Mouse (Mus musculus) heart, adult 2 months (tissue): ENCODE measurements at regions not wholly inside any gene's neighbourhood (a gene's known extent, or its start where the extent isn't known, plus 50 kb on each side); places are given as distances from the start of the nearest gene placed in this dataset.

ENCODE experiments used
- CTCF ChIP-seq: fragments of 200-600 bp; IDR thresholded peaks from 2 replicates; pipeline ENCODE4 v1.8.1; 2022; ENCODE audit warnings: antibody characterized with exemption, mild to moderate bottlenecking, moderate library complexity
- EP300 ChIP-seq: fragments of 200-500 bp; IDR thresholded peaks from 2 replicates; pipeline ENCODE4 v1.6.1; 2011; ENCODE audit warnings: low read depth, low read length, control low read depth; ENCODE audit not compliant: insufficient read depth
- POLR2A ChIP-seq: fragments of 200-500 bp; IDR thresholded peaks from 2 replicates; pipeline ENCODE4 v1.6.1; 2011; ENCODE audit warnings: mild to moderate bottlenecking, low read depth, low read length, control low read depth; ENCODE audit not compliant: insufficient read depth

GRCm38 (mm10) chrX:166809165-166809564 is 223.6 kb upstream of the Egfl6 start:
- no peak for TF ChIP-seq CTCF
- no peak for TF ChIP-seq POLR2A
- no peak for TF ChIP-seq EP300
